Mouse (Mus musculus): Measurements from ENCODE around the gene Tjp2. TPM values are rescaled to one million over a fixed set of nuclear protein-coding genes. Genes with fewer than 3 reads are reported as not detected.

The Tjp2 gene
- 23.1 and 36.7 TPM in 2 replicates for polyA plus RNA-seq (2012; rRNA removed; ENCODE audit: low replicate concordance)

DNA sequence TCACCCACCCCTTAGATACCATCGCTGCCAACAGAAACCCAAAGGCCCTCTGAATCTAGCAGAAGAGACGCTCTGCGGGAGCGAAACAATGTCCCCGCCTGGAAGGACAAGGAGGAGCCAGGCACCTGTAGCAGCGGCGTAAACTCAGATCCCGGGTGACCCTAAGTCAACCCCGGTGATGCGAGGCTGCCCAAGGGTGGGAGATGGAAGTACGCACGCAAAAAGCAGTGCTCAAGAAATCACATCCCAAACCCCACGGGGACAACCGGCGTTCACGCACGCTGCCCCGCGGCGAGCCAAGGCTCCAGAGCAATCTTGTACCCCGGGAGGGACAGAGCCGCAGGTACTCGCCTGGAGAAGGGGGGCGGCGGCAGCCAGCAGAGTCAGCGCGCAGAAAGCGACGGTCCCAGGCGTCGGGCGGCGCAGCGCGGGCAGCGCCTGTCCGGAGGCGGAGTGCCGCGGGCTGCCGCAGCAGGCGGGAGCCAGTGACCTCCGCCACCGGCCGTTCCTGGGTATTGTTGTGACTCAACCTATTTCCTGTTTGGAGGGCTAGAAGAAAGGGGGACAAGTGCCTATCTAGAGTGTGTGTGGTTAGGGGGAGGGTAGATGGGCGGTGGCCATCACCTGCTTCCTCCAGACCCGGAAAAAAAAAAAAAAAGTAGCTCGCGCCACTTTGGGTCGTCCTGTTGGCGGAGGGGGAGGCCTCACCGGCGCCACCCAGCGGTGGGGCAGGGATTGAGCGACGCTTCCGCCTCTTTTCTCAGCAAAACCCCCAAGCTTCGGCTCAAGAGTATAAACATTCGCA is at the start of gene Tjp2:
TSS of gene Tjp2 (minus strand) at position 531 of the 805 bp plus-strand sequence.

Other genes starting within 250 kb of the Tjp2 start
- 7.4 and 8.5 TPM in 2 replicates for gene Fam189a2, start 194.0 kb downstream of the Tjp2 start, polyA plus RNA-seq (2012; rRNA removed; ENCODE audit: low replicate concordance)
- 10.9 and 25.2 TPM in 2 replicates for gene Fxn, start 55.6 kb upstream of the Tjp2 start, polyA plus RNA-seq (2012; rRNA removed; ENCODE audit: low replicate concordance)